Mouse (Mus musculus): ENCODE data around the gene Cacng8.

- no peak for TF ChIP-seq CTCF (IDR thresholded peaks at IDR 0.05; ENCODE audit: control insufficient read depth, insufficient read depth, low read length)
- TF ChIP-seq POLR2A (IDR thresholded peaks at IDR 0.05; ENCODE audit: borderline replicate concordance, control insufficient read depth, low read depth, low read length) = no peak
Observed at GRCm38 (mm10) chr7:3419941-3420340, 29.5 kb downstream of the Cacng8 start.

Measured in bone marrow, adult 2 months (tissue).